Mouse (Mus musculus): Measurements from ENCODE around the gene Osgep.
"Not testable (repeated sequence)": the region's sequence is repeated elsewhere in the genome, so short reads cannot be mapped to it uniquely, and the experiment has no call there.

DNA sequence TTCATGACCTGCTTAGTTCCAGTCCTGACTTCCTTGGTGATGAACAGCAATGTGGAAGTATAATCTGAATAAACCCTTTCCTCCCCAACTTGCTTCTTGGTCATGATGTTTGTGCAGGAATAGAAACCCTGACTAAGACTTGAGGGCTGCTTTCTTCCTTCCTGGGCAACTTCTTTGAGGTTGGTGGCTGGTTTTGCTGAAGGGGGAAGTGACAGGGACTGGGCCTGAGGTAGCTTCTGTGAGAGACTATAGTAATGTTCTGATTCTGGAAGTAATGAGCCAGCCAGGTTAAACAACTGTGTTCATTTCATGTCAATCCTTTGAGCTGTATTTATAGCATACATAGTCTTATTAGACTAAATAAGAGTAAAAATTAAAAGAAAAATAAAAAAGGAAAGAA, 59.7 kb downstream of the Osgep start:
- TF ChIP-seq CTCF (IDR thresholded peaks at IDR 0.05; ENCODE audit: control insufficient read depth, insufficient read depth, low read length); POLR2A (IDR thresholded peaks at IDR 0.05; ENCODE audit: borderline replicate concordance, control insufficient read depth, low read depth, low read length): not testable (repeated sequence)
